ENCODE assay signal across 15 mouse cellular contexts in genomic region chr15:3536309-3536900, GRCm38 (mm10). TPM values are rescaled to one million over a fixed set of nuclear protein-coding genes. Genes with fewer than 3 reads are reported as not detected.
DNase-seq lines count a peak whose midpoint lies in the region; ATAC-seq lines count a peak whose summit lies in the region.
"Had no signal": no experiment of that assay in that cellular context is flagged by ENCODE, and none has a peak within 500 bp of the region (broad histone marks: within the 10 kb centered on the region; RNA-seq: fewer than 3 reads in every experiment).

No protein-coding gene starts in this region.

- H3K9me3 ChIP-seq in heart, embryonic 13.5 days = no peaks in the 10 kb centered on the region
- H3K9me3 ChIP-seq in heart, embryonic 10.5 days = no peaks in the 10 kb centered on the region
- H3K9me3 ChIP-seq: liver, embryonic 15.5 days had no signal

- no peak for DNase-seq in heart, embryonic 10.5 days (ENCODE audit: low spot score)
- DNase-seq in kidney, adult 9 months = peak; percentile 28
- no peak for DNase-seq in kidney, adult 18-20 months
- DNase-seq in retina, postnatal 1 day = peak; percentile 2
- no peak for DNase-seq in retina, embryonic 14.5 days (ENCODE audit: low spot score)
- no peak for DNase-seq in thymus, postnatal 4 days
- DNase-seq: B cell, adult 2 months; cerebellum, postnatal 25 days; gastrocnemius, postnatal 14 days; lung, postnatal 10 days; right cerebral cortex, postnatal 14 days had no signal

- H3K4me1 ChIP-seq in heart, embryonic 13.5 days = no peaks in the 10 kb centered on the region
- H3K4me1 ChIP-seq in heart, embryonic 10.5 days = no peaks in the 10 kb centered on the region
- H3K4me1 ChIP-seq: liver, embryonic 15.5 days had no signal

- no peak overlapping the region for H3K4me3 ChIP-seq in heart, embryonic 13.5 days
- H3K4me3 ChIP-seq in heart, embryonic 10.5 days = no peak overlapping the region
- H3K4me3 ChIP-seq: liver, embryonic 15.5 days had no signal

- no peaks in the 10 kb centered on the region for H3K27me3 ChIP-seq in heart, embryonic 13.5 days (replicated peaks)
- H3K27me3 ChIP-seq in heart, embryonic 10.5 days (ENCODE audit: insufficient read depth, poor library complexity, severe bottlenecking) = no peaks in the 10 kb centered on the region
- H3K27me3 ChIP-seq: liver, embryonic 15.5 days; Patski had no signal

- H3K36me3 ChIP-seq in heart, embryonic 13.5 days = peaks cover 3% of the 10 kb centered on the region; the same call in 1 of the 2 replicates
- H3K36me3 ChIP-seq in heart, embryonic 10.5 days = no peaks in the 10 kb centered on the region
- H3K36me3 ChIP-seq: liver, embryonic 15.5 days had no signal

- no peak for ATAC-seq in heart, embryonic 13.5 days (ENCODE audit: extremely low read depth, insufficient number of reproducible peaks, low FRiP score, low TSS enrichment)
- ATAC-seq in megakaryocyte, adult 5-6 weeks (ENCODE audit: poor library complexity, severe bottlenecking) = no peak
- ATAC-seq: Patski had no signal

- 0 out of 2 replicates have a peak overlapping the region, but pooled peaks have one; percentile 18 for H3K27ac ChIP-seq in heart, embryonic 13.5 days (replicated peaks)
- H3K27ac ChIP-seq in heart, embryonic 10.5 days = no peak overlapping the region
- H3K27ac ChIP-seq: liver, embryonic 15.5 days had no signal

- no peak overlapping the region for H3K4me2 ChIP-seq in heart, embryonic 13.5 days
- H3K4me2 ChIP-seq: liver, embryonic 15.5 days had no signal

- no peak overlapping the region for H3K9ac ChIP-seq in heart, embryonic 13.5 days
- H3K9ac ChIP-seq: liver, embryonic 15.5 days had no signal

- 80% methylated on average over 3 of the region's 3 CpGs for WGBS in heart, embryonic 13.5 days
- 84% methylated on average over 3 of the region's 3 CpGs for WGBS in heart, embryonic 10.5 days

RNA-seq across cellular contexts. Expression of gene Ghr, which starts 46.9 kb away (rescaled TPM):
- 52.3 and 55.4 TPM in 2 replicates for polyA plus RNA-seq in heart, embryonic 13.5 days (2015; fragmentation: Nextera tagmentation; extraction: Ambion mirVana)
- polyA plus RNA-seq in heart, embryonic 10.5 days (2016; fragmentation: Nextera tagmentation; extraction: Ambion mirVana) = 45.1 and 46.9 TPM in 2 replicates
- total RNA-seq in megakaryocyte, adult 5-6 weeks (2015) = 0.25 and 1.0 TPM in 2 replicates
- total RNA-seq in megakaryocyte, adult 5-6 weeks (2017) = 0.24 and 1.1 TPM in 2 replicates

Comparison
In these comparisons a context has a peak if more than half of its experiments do, and no peak if none do; other contexts are left out.
1. DNase-seq: peak in kidney, adult 9 months (single experiment) and retina, postnatal 1 day (single experiment); none in heart, embryonic 10.5 days (single experiment), kidney, adult 18-20 months (single experiment), retina, embryonic 14.5 days (single experiment) and thymus, postnatal 4 days (single experiment).